Mouse (Mus musculus) liver, embryonic 13.5 days (tissue): ENCODE measurements at regions not wholly inside any gene's neighbourhood (a gene's known extent, or its start where the extent isn't known, plus 50 kb on each side); places are given as distances from the start of the nearest gene placed in this dataset.

Experiments used
- ATAC-seq: fragments of 200-750 bp; cut with Nextera tagmentation; 2 replicates; pipeline ENCODE4 v1.8.0; 2017; ENCODE audit warnings: low read depth, mild to moderate bottlenecking, moderate number of reproducible peaks, moderate library complexity
- DNase-seq: peaks from one replicate; pipeline ENCODE4 v3.0.0; 2022
- H3K27ac ChIP-seq: fragments of 300-500 bp; sonication (generic); 2 replicates; pipeline ENCODE4 v1.5.1; 2015; ENCODE audit warnings: moderate library complexity, mild to moderate bottlenecking, inconsistent platforms
- H3K27me3 ChIP-seq: fragments of 300-500 bp; sonication (generic); 2 replicates; pipeline ENCODE4 v1.6.1; 2015; ENCODE audit warnings: mild to moderate bottlenecking, inconsistent platforms
- H3K36me3 ChIP-seq: fragments of 300-500 bp; sonication (generic); 2 replicates; pipeline ENCODE4 v1.6.1; 2015; ENCODE audit warnings: mild to moderate bottlenecking, inconsistent platforms
- H3K4me1 ChIP-seq: fragments of 300-500 bp; sonication (generic); replicated peaks from 2 replicates; pipeline ENCODE4 v1.6.1; 2015; ENCODE audit warnings: inconsistent platforms
- H3K4me2 ChIP-seq: fragments of 300-500 bp; sonication (generic); 2 replicates; pipeline ENCODE4 v1.6.1; 2015; ENCODE audit warnings: inconsistent platforms, mild to moderate bottlenecking, moderate library complexity
- H3K4me3 ChIP-seq: fragments of 300-500 bp; sonication (generic); replicated peaks from 2 replicates; pipeline ENCODE4 v1.5.1; 2015; ENCODE audit warnings: mild to moderate bottlenecking, inconsistent platforms
- H3K9ac ChIP-seq: fragments of 300-500 bp; sonication (generic); 2 replicates; pipeline ENCODE4 v1.6.1; 2015; ENCODE audit warnings: mild to moderate bottlenecking, inconsistent platforms
- H3K9me3 ChIP-seq: fragments of 300-500 bp; sonication (generic); replicated peaks from 2 replicates; pipeline ENCODE4 v1.6.1; 2016; ENCODE audit warnings: inconsistent platforms
- WGBS: fragments of 180-500 bp; shearing (Covaris S2); methylation state at CpG from one replicate; pipeline ENCODE4 v1.1.7; 2015; ENCODE audit not compliant: insufficient replicate concordance; 5-methylcytosine and 5-hydroxymethylcytosine counted together

DNA sequence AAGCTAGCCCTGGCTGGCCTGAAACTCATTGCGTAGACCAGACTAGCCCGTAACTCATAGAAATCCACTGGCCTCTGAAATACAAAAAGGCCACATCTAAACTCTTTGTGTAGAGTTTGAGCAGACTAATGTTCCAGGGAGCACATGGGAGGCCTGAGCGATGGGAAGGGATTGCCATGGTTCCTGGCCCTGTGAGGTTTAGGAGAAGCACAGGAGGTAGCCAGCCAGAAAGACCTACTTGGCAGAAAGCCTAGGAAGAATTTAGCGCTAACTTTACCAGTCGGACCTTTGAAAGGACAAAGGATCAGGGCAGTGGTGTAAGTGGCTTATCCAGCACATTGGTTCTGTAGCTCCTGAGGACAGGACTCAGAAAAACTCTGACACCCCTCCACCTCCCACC, 407.6 kb downstream of the Bcor start:
- H3K27ac ChIP-seq: 0 out of 2 replicates have a peak overlapping the region, but pooled peaks have one; percentile 34
- no peaks in the 10 kb centered on the region for H3K27me3 ChIP-seq
- DNase-seq (no peak), ATAC-seq (no peak)
- WGBS: 46% methylated on average over 5 of the region's 5 CpGs
- no peaks in the 10 kb centered on the region for H3K9me3 ChIP-seq
- H3K9ac ChIP-seq: no peak overlapping the region
- H3K4me1 ChIP-seq: peaks cover 9% of the 10 kb centered on the region; the same call in 1 of the 2 replicates
- H3K36me3 ChIP-seq: no peaks in the 10 kb centered on the region
- H3K4me3 ChIP-seq: no peak overlapping the region
- peak overlapping the region; percentile 24; the same call in 1 of the 2 replicates for H3K4me2 ChIP-seq

GRCm38 (mm10) chrX:11752973-11753590, 407.1 kb downstream of the Bcor start:
- Histone ChIP-seq H3K27me3 (no peaks in the 10 kb centered on the region), H3K9me3 (no peaks in the 10 kb centered on the region), H3K36me3 (no peaks in the 10 kb centered on the region), H3K9ac (no peak overlapping the region), H3K4me1 (peaks cover 9% of the 10 kb centered on the region; the same call in 1 of the 2 replicates), H3K4me3 (no peak overlapping the region), H3K4me2 (peak overlapping the region; percentile 24), H3K27ac (peak overlapping the region; percentile 34; the same call in 1 of the 2 replicates)
- WGBS: 9% methylated on average over 13 of the region's 13 CpGs
- peak; percentile 10 for DNase-seq
- peak; percentile 51; the same call in 1 of the 2 replicates for ATAC-seq

- Histone ChIP-seq H3K4me1 (peaks cover 9% of the 10 kb centered on the region; the same call in 1 of the 2 replicates), H3K27me3 (no peaks in the 10 kb centered on the region), H3K4me2 (no peak overlapping the region), H3K27ac (no peak overlapping the region), H3K4me3 (no peak overlapping the region), H3K9me3 (no peaks in the 10 kb centered on the region), H3K36me3 (no peaks in the 10 kb centered on the region), H3K9ac (no peak overlapping the region)
- ATAC-seq (no peak), DNase-seq (no peak)
- 64% methylated on average over 2 of the region's 2 CpGs for WGBS
Observed at GRCm38 (mm10) chrX:11755046-11755445, 405.1 kb downstream of the Bcor start.

GRCm38 (mm10) chrX:11763351-11764082, 396.6 kb downstream of the Bcor start:
- DNase-seq: no peak
- Histone ChIP-seq H3K27ac (no peak overlapping the region), H3K4me1 (no peaks in the 10 kb centered on the region), H3K36me3 (no peaks in the 10 kb centered on the region), H3K27me3 (no peaks in the 10 kb centered on the region), H3K4me2 (no peak overlapping the region), H3K4me3 (no peak overlapping the region), H3K9ac (no peak overlapping the region), H3K9me3 (no peaks in the 10 kb centered on the region)
- no peak for ATAC-seq
- 70% methylated on average over 17 of the region's 17 CpGs for WGBS

- WGBS: 50% methylated on average over 6 of the region's 6 CpGs
- Histone ChIP-seq H3K36me3 (no peaks in the 10 kb centered on the region), H3K27ac (no peak overlapping the region)
Observed at GRCm38 (mm10) chrX:11776236-11776899, 383.8 kb downstream of the Bcor start.

GRCm38 (mm10) chrX:11795010-11795409, 365.1 kb downstream of the Bcor start:
- H3K4me2 ChIP-seq: no peak overlapping the region
- H3K9ac ChIP-seq: no peak overlapping the region
- no peak for ATAC-seq
- WGBS: 71% methylated on average over 6 of the region's 6 CpGs
- H3K27ac ChIP-seq: no peak overlapping the region
- H3K27me3 ChIP-seq: no peaks in the 10 kb centered on the region
- H3K36me3 ChIP-seq: no peaks in the 10 kb centered on the region
- H3K9me3 ChIP-seq: no peaks in the 10 kb centered on the region
- no peaks in the 10 kb centered on the region for H3K4me1 ChIP-seq
- no peak overlapping the region for H3K4me3 ChIP-seq
- no peak for DNase-seq

More at GRCm38 (mm10) chrX:11776236-11776899, 383.8 kb downstream of the Bcor start:
- no peak for DNase-seq
- ATAC-seq: no peak
- no peaks in the 10 kb centered on the region for H3K27me3 ChIP-seq
- H3K4me3 ChIP-seq: no peak overlapping the region
- no peak overlapping the region for H3K4me2 ChIP-seq
- no peaks in the 10 kb centered on the region for H3K4me1 ChIP-seq
- H3K9me3 ChIP-seq: no peaks in the 10 kb centered on the region
- H3K9ac ChIP-seq: no peak overlapping the region

- WGBS: 51% methylated on average over 10 of the region's 11 CpGs
- no peaks in the 10 kb centered on the region for H3K9me3 ChIP-seq
- no peak overlapping the region for H3K4me3 ChIP-seq
- no peaks in the 10 kb centered on the region for H3K36me3 ChIP-seq
- H3K27me3 ChIP-seq: no peaks in the 10 kb centered on the region
- no peak overlapping the region for H3K4me2 ChIP-seq
- DNase-seq (no peak), ATAC-seq (no peak)
- H3K4me1 ChIP-seq: peaks cover 3% of the 10 kb centered on the region; the same call in 1 of the 2 replicates
- no peak overlapping the region for H3K27ac ChIP-seq
- no peak overlapping the region for H3K9ac ChIP-seq
Observed at GRCm38 (mm10) chrX:11797870-11798269, 362.3 kb downstream of the Bcor start.

DNA sequence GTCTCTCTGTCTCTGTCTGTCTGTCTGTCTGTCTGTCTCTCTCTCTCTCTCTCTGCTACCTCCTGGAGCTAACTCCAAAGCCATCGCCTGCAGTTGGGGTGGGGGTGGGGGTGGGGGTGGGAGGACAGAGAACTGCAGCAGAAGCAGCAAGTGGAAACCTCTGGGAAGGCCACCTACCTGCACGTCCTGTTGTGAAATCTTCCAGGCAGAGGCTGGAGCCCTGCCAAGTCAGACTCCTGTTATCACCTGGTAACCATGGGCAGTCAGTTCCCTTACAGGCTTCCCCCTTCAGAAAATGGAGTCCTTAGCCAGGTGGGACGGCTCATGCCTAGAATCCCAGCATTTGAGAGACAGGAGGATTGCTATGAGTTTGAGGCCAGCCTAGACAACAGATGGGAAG, 361.8 kb downstream of the Bcor start:
- H3K4me1 ChIP-seq: peaks cover 8% of the 10 kb centered on the region; the same call in 1 of the 2 replicates
- no peak for DNase-seq

DNA sequence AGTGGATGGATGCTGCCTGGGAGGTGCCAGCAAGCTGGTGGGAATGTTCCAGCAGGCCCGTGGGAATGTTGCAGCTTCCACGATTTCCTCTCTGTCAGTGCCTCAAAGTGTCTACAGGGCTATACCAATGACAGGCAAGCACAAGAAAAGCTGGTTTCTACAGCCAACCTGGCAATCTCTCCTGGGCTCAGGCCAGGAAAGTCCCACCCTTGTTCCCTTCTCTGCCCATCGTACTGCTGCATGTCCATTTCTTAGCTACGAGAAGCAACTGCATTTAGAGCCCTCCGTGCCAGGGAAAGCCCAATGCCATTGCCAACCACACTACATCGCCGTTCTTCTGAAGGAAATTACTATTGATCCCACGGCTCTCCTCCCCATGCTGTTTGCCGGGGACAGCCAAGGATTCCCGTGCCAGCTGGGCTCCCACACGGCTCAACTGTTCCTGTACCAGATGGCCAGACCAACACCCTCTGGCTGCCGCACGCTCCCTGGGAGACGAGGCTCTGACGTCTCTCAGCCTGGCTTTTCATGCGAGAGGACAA, 359.7 kb downstream of the Bcor start:
- Histone ChIP-seq H3K4me1 (peaks cover 11% of the 10 kb centered on the region; the same call in 1 of the 2 replicates), H3K36me3 (no peaks in the 10 kb centered on the region), H3K27ac (no peak overlapping the region), H3K4me2 (no peak overlapping the region), H3K9me3 (no peaks in the 10 kb centered on the region), H3K27me3 (peaks cover 8% of the 10 kb centered on the region; the same call in 1 of the 2 replicates), H3K4me3 (no peak overlapping the region), H3K9ac (no peak overlapping the region)
- DNase-seq: no peak
- ATAC-seq: no peak
- WGBS: 66% methylated on average over 16 of the region's 16 CpGs

More for the DNA sequence above, 361.8 kb downstream of the Bcor start:
- WGBS: 16% methylated on average over 3 of the region's 3 CpGs
- Histone ChIP-seq H3K9me3 (no peaks in the 10 kb centered on the region), H3K27ac (no peak overlapping the region), H3K27me3 (no peaks in the 10 kb centered on the region; the same call in 1 of the 2 replicates), H3K4me2 (no peak overlapping the region), H3K4me3 (no peak overlapping the region), H3K9ac (no peak overlapping the region), H3K36me3 (no peaks in the 10 kb centered on the region)
- ATAC-seq: peak; percentile 48; the same call in 1 of the 2 replicates

DNA sequence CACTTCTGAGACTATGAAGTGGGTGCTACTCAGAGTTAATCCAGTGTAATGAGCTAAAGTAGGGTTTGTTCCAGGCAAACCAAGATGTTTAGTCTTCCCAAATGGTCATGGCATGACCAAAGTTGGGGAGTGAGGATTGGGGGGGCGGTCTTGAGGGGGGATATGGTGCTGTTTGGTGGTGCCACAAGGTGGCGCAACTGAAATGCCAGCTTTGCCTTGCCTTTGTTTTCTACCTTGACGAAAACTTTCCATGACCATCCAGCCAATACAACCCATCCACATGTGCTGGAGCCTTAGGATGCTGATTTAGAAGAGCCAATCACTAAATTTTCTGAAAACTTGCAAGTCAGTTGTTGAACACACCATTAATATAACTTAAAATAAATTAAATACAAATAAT, 358.9 kb downstream of the Bcor start:
- Histone ChIP-seq H3K9me3 (no peaks in the 10 kb centered on the region), H3K27ac (no peak overlapping the region), H3K4me1 (peaks cover 11% of the 10 kb centered on the region; the same call in 1 of the 2 replicates), H3K4me2 (no peak overlapping the region), H3K4me3 (no peak overlapping the region), H3K9ac (no peak overlapping the region), H3K36me3 (no peaks in the 10 kb centered on the region), H3K27me3 (peaks cover 16% of the 10 kb centered on the region)
- DNase-seq (no peak), ATAC-seq (no peak)
- WGBS: 41% methylated on average over 3 of the region's 3 CpGs

DNA sequence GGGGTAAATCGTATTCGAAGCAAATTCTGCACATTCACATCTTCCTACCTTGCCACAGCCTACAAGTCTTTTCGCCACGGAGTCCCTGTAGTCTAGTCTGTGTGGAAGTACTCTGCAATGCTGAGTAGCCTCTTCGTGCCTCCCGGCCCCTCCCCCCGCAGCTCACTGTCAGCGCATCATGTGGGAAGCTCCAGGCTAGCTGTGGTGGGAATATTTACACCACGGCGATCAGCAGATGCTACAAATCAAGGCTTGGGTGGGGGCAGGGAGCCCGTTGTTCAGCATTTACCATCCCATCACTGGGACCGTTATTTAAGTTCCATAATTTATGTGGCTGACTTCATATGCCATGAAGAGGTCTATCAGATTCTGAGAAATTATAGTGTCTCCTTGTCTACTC, 358.5 kb downstream of the Bcor start:
- Histone ChIP-seq H3K4me2 (no peak overlapping the region), H3K4me3 (no peak overlapping the region), H3K4me1 (peaks cover 11% of the 10 kb centered on the region; the same call in 1 of the 2 replicates), H3K27me3 (peaks cover 20% of the 10 kb centered on the region), H3K27ac (no peak overlapping the region), H3K9ac (no peak overlapping the region), H3K9me3 (no peaks in the 10 kb centered on the region), H3K36me3 (no peaks in the 10 kb centered on the region)
- DNase-seq (no peak), ATAC-seq (no peak)
- 37% methylated on average over 12 of the region's 12 CpGs for WGBS
